Mouse (Mus musculus): Measurements from ENCODE around the gene Ranbp10. TPM values are rescaled to one million over a fixed set of nuclear protein-coding genes. Genes with fewer than 3 reads are reported as not detected.

The Ranbp10 gene
- polyA plus RNA-seq, 1 experiment, result 24.6 TPM

- no peak for TF ChIP-seq CTCF (IDR thresholded peaks at IDR 0.05; ENCODE audit: extremely low read depth, insufficient read depth, low read length)
- TF ChIP-seq POLR2A (IDR thresholded peaks at IDR 0.05; ENCODE audit: extremely low read depth, insufficient read depth, low read length), result no peak
- no peak overlapping the region for H3K4me3 ChIP-seq (ENCODE audit: insufficient read depth, low read length)
- H3K4me1 ChIP-seq (ENCODE audit: control insufficient read depth, insufficient read depth, low read length), result peaks cover 3% of the 10 kb centered on the region; the same call in 1 of the 2 replicates
- no peak overlapping the region for H3K27ac ChIP-seq (ENCODE audit: insufficient read depth, low read length)
Measured at GRCm38 (mm10) chr8:105773441-105773861, 53.7 kb downstream of the Ranbp10 start.

GRCm38 (mm10) chr8:105771398-105772175 lies 55.6 kb downstream of the Ranbp10 start:
- Histone ChIP-seq H3K4me3 (ENCODE audit: insufficient read depth, low read length) (no peak overlapping the region), H3K4me1 (ENCODE audit: control insufficient read depth, insufficient read depth, low read length) (peaks cover 3% of the 10 kb centered on the region; the same call in 1 of the 2 replicates), H3K27ac (ENCODE audit: insufficient read depth, low read length) (no peak overlapping the region)
- TF ChIP-seq CTCF (IDR thresholded peaks at IDR 0.05; ENCODE audit: extremely low read depth, insufficient read depth, low read length) (no peak), POLR2A (IDR thresholded peaks at IDR 0.05; ENCODE audit: extremely low read depth, insufficient read depth, low read length) (no peak)

GRCm38 (mm10) chr8:105770609-105771008 lies 56.5 kb downstream of the Ranbp10 start:
- H3K4me1 ChIP-seq (ENCODE audit: control insufficient read depth, insufficient read depth, low read length), result peaks cover 3% of the 10 kb centered on the region; the same call in 1 of the 2 replicates
- H3K4me3 ChIP-seq (ENCODE audit: insufficient read depth, low read length), result no peak overlapping the region
- H3K27ac ChIP-seq (ENCODE audit: insufficient read depth, low read length), result no peak overlapping the region
- TF ChIP-seq POLR2A (IDR thresholded peaks at IDR 0.05; ENCODE audit: extremely low read depth, insufficient read depth, low read length) (no peak), CTCF (IDR thresholded peaks at IDR 0.05; ENCODE audit: extremely low read depth, insufficient read depth, low read length) (peak; percentile 48)

GRCm38 (mm10) chr8:105768485-105769257 lies 58.5 kb downstream of the Ranbp10 start:
- no peaks in the 10 kb centered on the region for H3K4me1 ChIP-seq (ENCODE audit: control insufficient read depth, insufficient read depth, low read length)
- H3K4me3 ChIP-seq (ENCODE audit: insufficient read depth, low read length), result no peak overlapping the region
- no peak overlapping the region for H3K27ac ChIP-seq (ENCODE audit: insufficient read depth, low read length)
- no peak for TF ChIP-seq CTCF (IDR thresholded peaks at IDR 0.05; ENCODE audit: extremely low read depth, insufficient read depth, low read length)
- no peak for TF ChIP-seq POLR2A (IDR thresholded peaks at IDR 0.05; ENCODE audit: extremely low read depth, insufficient read depth, low read length)

- peak; percentile 95 for TF ChIP-seq POLR2A (IDR thresholded peaks at IDR 0.05; ENCODE audit: extremely low read depth, insufficient read depth, low read length)
- no peak for TF ChIP-seq CTCF (IDR thresholded peaks at IDR 0.05; ENCODE audit: extremely low read depth, insufficient read depth, low read length)
- Histone ChIP-seq H3K27ac (ENCODE audit: insufficient read depth, low read length) (no peak within 1 kb of the TSS), H3K4me3 (ENCODE audit: insufficient read depth, low read length) (peak within 1 kb of the TSS; percentile 56), H3K4me1 (ENCODE audit: control insufficient read depth, insufficient read depth, low read length) (no peaks in the 10 kb centered on the region)
Measured at GRCm38 (mm10) chr8:105758277-105759108, 68.7 kb downstream of the Ranbp10 start, which contains the start of gene Gfod2. TSS of gene Gfod2 (minus strand) at chr8:105758664.

- no peaks in the 10 kb centered on the region for H3K4me1 ChIP-seq (ENCODE audit: control insufficient read depth, insufficient read depth, low read length)
Measured at GRCm38 (mm10) chr8:105757796-105758276, 69.3 kb downstream of the Ranbp10 start.

GRCm38 (mm10) chr8:105754688-105755087 lies 72.5 kb downstream of the Ranbp10 start:
- Histone ChIP-seq H3K27ac (ENCODE audit: insufficient read depth, low read length) (no peak overlapping the region), H3K4me3 (ENCODE audit: insufficient read depth, low read length) (no peak overlapping the region), H3K4me1 (ENCODE audit: control insufficient read depth, insufficient read depth, low read length) (no peaks in the 10 kb centered on the region)
- TF ChIP-seq CTCF (IDR thresholded peaks at IDR 0.05; ENCODE audit: extremely low read depth, insufficient read depth, low read length), result no peak
- no peak for TF ChIP-seq POLR2A (IDR thresholded peaks at IDR 0.05; ENCODE audit: extremely low read depth, insufficient read depth, low read length)

More at GRCm38 (mm10) chr8:105757796-105758276, 69.3 kb downstream of the Ranbp10 start:
- Histone ChIP-seq H3K27ac (ENCODE audit: insufficient read depth, low read length) (no peak overlapping the region), H3K4me3 (ENCODE audit: insufficient read depth, low read length) (peak overlapping the region; percentile 56)
- TF ChIP-seq CTCF (IDR thresholded peaks at IDR 0.05; ENCODE audit: extremely low read depth, insufficient read depth, low read length) (no peak), POLR2A (IDR thresholded peaks at IDR 0.05; ENCODE audit: extremely low read depth, insufficient read depth, low read length) (no peak)

GRCm38 (mm10) chr8:105753916-105754315 lies 73.2 kb downstream of the Ranbp10 start:
- TF ChIP-seq POLR2A (IDR thresholded peaks at IDR 0.05; ENCODE audit: extremely low read depth, insufficient read depth, low read length) (no peak), CTCF (IDR thresholded peaks at IDR 0.05; ENCODE audit: extremely low read depth, insufficient read depth, low read length) (no peak)

GRCm38 (mm10) chr8:105750606-105751005 lies 76.5 kb downstream of the Ranbp10 start:
- H3K4me1 ChIP-seq (ENCODE audit: control insufficient read depth, insufficient read depth, low read length), result no peaks in the 10 kb centered on the region
- H3K27ac ChIP-seq (ENCODE audit: insufficient read depth, low read length), result no peak overlapping the region
- no peak for TF ChIP-seq CTCF (IDR thresholded peaks at IDR 0.05; ENCODE audit: extremely low read depth, insufficient read depth, low read length)
- H3K4me3 ChIP-seq (ENCODE audit: insufficient read depth, low read length), result no peak overlapping the region

More at GRCm38 (mm10) chr8:105753916-105754315, 73.2 kb downstream of the Ranbp10 start:
- Histone ChIP-seq H3K4me1 (ENCODE audit: control insufficient read depth, insufficient read depth, low read length) (no peaks in the 10 kb centered on the region), H3K27ac (ENCODE audit: insufficient read depth, low read length) (no peak overlapping the region), H3K4me3 (ENCODE audit: insufficient read depth, low read length) (no peak overlapping the region)
